Mouse (Mus musculus) cerebellum, adult 9-10 months (tissue): ENCODE measurements around the gene Zfp989.
"Not testable (repeated sequence)": the region's sequence is repeated elsewhere in the genome, so short reads cannot be mapped to it uniquely, and the experiment has no call there.

Source experiments
- DNase-seq: peaks from one replicate; pipeline ENCODE4 v3.0.0; 2022

Zfp989 gene

GRCm38 (mm10) chr4:146971757-146972156 is at the start of gene Zfp989:
Zfp989 (plus strand) TSS chr4:146971976.
- not testable (repeated sequence) for DNase-seq

DNA sequence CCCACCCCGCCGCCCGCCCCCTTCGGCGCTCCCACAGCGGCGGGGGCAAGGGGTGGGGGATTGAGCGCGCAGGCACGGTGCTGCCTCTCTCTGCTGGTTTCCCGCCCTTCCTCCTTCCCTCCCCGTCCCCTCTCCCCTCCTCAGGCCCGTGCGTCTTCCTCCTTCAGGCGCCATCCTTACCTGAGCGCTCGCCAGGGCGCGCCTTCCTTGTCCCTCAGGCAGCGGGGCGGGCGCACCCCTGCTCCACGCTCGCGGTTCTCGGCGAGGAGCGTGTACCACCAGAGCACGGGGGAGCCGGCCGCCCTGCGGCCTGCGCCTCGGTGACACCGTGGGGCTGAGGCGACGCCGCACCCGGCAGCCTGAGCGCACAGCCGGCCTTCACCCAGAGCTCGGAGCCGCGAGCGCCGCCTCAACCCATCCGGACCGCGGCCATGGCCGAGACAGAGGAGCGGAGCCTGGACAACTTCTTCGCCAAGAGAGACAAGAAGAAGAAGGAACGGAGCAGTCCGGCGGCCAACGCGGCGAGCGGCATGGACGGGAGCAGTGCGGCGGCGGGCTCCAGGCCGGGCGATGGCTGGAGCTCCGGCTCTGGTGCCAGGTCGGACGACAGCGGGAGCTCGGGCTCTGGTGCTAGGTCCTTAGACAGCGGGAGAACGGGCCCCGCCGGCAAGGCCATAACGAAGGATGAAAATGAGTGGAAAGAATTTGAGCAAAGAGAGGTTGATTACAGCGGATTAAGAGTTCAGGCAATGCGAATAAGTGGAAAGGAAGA is 39.3 kb upstream of the Zfp989 start:
- DNase-seq, result no peak

- DNase-seq, result not testable (repeated sequence)
These were observed 30.1 kb upstream of the Zfp989 start for GRCm38 (mm10) chr4:146941691-146942090.

- not testable (repeated sequence) for DNase-seq
These were observed 4.8 kb downstream of the Zfp989 start for GRCm38 (mm10) chr4:146976581-146976980.

DNA sequence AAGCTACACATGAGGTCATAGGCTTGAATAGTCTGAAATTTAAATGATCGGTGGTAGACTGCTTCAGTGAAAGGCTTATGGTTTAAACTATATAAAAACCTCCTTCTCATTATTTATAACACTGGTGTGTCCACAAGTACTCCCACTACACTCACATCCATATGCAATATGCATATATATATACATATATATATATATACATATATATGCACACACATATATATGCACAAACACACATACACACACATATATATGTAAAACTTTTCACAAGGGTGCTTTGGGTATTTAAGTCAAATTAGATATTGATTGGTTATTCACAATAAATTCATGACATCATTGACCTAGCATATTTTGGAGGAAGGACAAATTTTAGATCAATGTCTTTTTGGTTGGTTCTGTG is 46.6 kb downstream of the Zfp989 start:
- DNase-seq, result not testable (repeated sequence)

DNA sequence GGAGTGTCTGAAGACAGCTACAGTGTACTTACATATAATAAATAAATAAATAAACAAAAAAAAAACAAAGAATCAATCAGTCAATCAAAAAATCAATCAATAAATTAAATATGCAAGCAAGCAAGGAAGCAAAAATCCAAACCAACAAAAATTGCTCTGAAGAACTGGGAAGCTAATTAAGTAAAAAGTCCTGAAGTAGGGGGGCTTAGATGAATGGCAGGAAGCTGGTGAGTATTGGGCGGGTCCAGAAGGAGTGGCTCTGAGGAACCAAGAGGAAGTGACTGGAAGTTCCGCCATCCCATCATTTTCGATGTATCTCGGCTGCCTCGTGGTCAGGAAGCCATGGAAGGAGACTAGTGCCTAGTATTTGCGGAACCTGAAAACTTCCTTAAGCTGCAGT is 49.8 kb downstream of the Zfp989 start, which contains the start of gene Rex2:
Gene Rex2, plus strand, starts transcription at position 301 of the 400 bp plus-strand sequence.
- DNase-seq, result not testable (repeated sequence)

GRCm38 (mm10) chr4:147026374-147026773 is 54.6 kb downstream of the Zfp989 start:
- not testable (repeated sequence) for DNase-seq

DNA sequence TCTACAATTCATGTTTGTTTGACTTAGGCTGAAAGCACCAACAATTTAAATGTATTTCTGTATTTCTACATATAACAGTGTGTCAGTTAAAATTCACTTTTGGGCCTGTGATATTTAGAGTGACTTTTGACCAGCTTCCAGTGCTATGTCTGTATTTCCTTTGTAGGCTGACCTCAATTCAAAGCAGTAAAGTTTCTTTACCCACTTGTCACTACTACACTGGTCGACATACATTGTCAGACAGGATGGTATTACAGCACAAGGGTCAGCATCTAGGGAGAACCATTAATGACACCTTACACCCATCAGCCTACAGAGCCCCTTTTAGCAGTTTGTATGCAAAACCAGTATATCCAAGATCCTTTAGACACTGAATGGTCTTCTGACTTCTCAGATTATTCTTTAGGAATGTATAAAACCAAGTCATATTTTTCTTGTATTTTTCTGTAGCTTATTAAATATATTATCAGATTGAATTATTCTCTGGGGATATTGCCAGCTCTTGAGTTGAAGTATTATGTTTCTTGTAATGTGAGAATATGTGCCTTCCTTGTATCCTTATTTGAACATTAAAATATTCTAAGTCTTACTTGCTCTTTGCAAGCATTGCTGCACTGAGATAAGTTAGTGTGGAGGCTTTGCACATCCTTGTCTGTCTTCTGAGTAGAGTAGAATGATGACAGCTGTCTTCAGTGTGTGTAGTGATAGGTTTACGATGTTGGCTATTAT is 59.7 kb downstream of the Zfp989 start:
- DNase-seq, result not testable (repeated sequence)
